Mouse (Mus musculus): ENCODE measurements around the gene Farp1.
"Not testable (repeated sequence)": the region's sequence is repeated elsewhere in the genome, so short reads cannot be mapped to it uniquely, and the experiment has no call there.

Farp1 gene

DNA sequence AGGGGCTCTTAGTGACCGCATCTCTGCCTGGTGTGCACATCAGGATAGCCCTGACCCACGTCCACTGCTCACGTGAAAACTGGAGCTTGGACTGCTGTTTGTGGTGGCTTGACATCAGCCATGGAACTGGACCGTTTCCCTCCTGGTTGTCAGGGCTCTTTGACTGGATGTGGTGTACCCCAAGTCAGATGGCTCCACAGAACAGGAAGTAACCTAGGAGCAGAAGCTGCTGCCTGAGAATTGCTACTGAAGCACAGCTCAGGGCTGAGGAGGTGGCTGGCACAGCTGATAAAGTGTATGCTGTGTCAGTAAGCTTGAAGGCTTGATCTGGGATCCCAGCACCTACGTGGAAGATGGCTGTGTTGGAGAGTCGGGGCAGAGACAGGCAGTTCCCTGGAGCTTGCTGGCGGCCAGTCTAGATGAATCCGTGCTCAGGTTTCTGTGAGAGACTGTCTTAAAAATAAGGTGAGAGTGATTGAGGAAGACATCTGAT is 151.4 kb downstream of the Farp1 start:
- ChIA-PET CTCF (interaction anchor here in 1 of 4 experiments (0.6 kb wide), 1 partner anchor 56 kb away, joined by 3 read pairs; no protein-coding TSS in a partner anchor), POLR2A (no interaction called here)

GRCm38 (mm10) chr14:121189840-121190239 is 154.8 kb downstream of the Farp1 start:
- POLR2A ChIA-PET = not testable (repeated sequence)
- CTCF ChIA-PET = interaction anchor here in 2 of 4 experiments (0.6 to 1.2 kb wide), 2 partner anchors 46 to 241 kb away, joined by 3 read pairs; no protein-coding TSS in a partner anchor

GRCm38 (mm10) chr14:121190386-121190785 is 155.4 kb downstream of the Farp1 start:
- CTCF ChIA-PET = no interaction called here
- POLR2A ChIA-PET = no interaction called here

DNA sequence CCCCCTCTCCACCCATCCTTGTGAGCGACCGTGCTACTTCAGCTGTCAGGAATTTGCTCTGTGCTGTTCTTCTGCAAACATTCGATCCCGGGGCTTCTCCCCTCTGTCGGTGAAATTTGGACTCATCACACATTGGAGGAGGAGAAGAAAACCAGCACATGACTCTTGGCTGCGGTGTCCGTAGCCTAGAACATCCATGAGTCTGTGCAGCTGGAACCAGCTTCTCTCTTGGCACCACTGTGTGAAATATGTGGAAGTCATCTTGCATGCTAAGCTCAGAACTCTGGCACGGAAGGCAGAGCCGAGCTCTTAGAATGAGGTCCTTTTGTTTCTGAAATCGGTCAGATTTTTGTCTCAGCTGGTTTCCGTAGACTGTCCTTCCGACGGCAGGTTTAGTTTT is 156.7 kb downstream of the Farp1 start:
- ChIA-PET CTCF (interaction anchor here in 3 of 4 experiments (0.7 to 1.3 kb wide), 3 partner anchors 29 to 221 kb away, joined by 3 to 4 read pairs (median 3); no protein-coding TSS in a partner anchor), POLR2A (interaction anchor here in 1 of 4 experiments (0.6 kb wide), 1 partner anchor 61 kb away, joined by 3 read pairs; no protein-coding TSS in a partner anchor)

- POLR2A ChIA-PET = interaction anchor here in 1 of 4 experiments (0.8 kb wide), 1 partner anchor 26 kb away, joined by 3 read pairs; no protein-coding TSS in a partner anchor
- CTCF ChIA-PET = interaction anchor here in 2 of 4 experiments (0.7 to 1.3 kb wide), 2 partner anchors 29 to 222 kb away, joined by 3 to 4 read pairs; no protein-coding TSS in a partner anchor
Measured at GRCm38 (mm10) chr14:121192394-121192793, 157.4 kb downstream of the Farp1 start.

- ChIA-PET CTCF (no interaction called here), POLR2A (interaction anchor here in 1 of 4 experiments (0.7 kb wide), 1 partner anchor 313 kb away, joined by 3 read pairs; no protein-coding TSS in a partner anchor)
Measured at GRCm38 (mm10) chr14:121193981-121194380, 159.0 kb downstream of the Farp1 start.

GRCm38 (mm10) chr14:121198915-121199572 is 164.0 kb downstream of the Farp1 start:
- POLR2A ChIA-PET = interaction anchor here in 1 of 4 experiments (1.5 kb wide), 1 partner anchor 10 kb away, joined by 4 read pairs; no protein-coding TSS in a partner anchor
- CTCF ChIA-PET = interaction anchor here in 1 of 4 experiments (1.4 kb wide), 1 partner anchor 20 kb away, joined by 4 read pairs; no protein-coding TSS in a partner anchor

GRCm38 (mm10) chr14:121199789-121200188 is 164.8 kb downstream of the Farp1 start:
- ChIA-PET CTCF (interaction anchor here in 1 of 4 experiments (1.4 kb wide), 1 partner anchor 20 kb away, joined by 4 read pairs; no protein-coding TSS in a partner anchor), POLR2A (interaction anchor here in 1 of 4 experiments (1.5 kb wide), 1 partner anchor 9 kb away, joined by 4 read pairs; no protein-coding TSS in a partner anchor)

DNA sequence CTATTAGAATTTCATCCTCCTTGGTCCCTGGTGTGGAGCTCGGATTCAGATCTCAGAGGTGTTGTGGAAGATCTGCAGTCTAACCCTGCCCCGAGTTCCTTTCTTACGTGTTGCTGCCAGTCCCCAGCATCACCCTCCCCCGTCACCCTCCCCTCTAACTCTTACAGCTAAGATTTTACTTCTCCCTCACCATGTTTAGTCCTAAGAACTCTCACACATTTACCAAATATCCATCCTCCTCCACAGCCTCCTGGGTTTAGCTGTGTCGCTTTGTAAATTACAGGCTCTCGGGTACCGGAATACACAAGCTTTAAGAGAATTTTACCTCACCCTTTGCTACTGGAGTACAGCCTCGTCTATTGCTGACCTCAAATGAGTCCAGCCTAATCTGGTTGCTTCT is 165.4 kb downstream of the Farp1 start:
- ChIA-PET CTCF (interaction anchor here in 1 of 4 experiments (1.4 kb wide), 1 partner anchor 19 kb away, joined by 4 read pairs; no protein-coding TSS in a partner anchor), POLR2A (no interaction called here)

- ChIA-PET POLR2A (interaction anchor here in 1 of 4 experiments (0.6 kb wide), 1 partner anchor 29 kb away, joined by 3 read pairs; no protein-coding TSS in a partner anchor), CTCF (interaction anchor here in 1 of 4 experiments (0.9 to 1.4 kb wide), 2 partner anchors 14 to 58 kb away, joined by 3 read pairs; no protein-coding TSS in a partner anchor)
Measured at GRCm38 (mm10) chr14:121201178-121201577, 166.2 kb downstream of the Farp1 start.

- ChIA-PET CTCF (no interaction called here), POLR2A (interaction anchor here in 1 of 4 experiments (0.6 kb wide), 1 partner anchor 319 kb away, joined by 4 read pairs; no protein-coding TSS in a partner anchor)
Measured at GRCm38 (mm10) chr14:121205459-121205858, 170.5 kb downstream of the Farp1 start.

- ChIA-PET POLR2A (interaction anchor here in 2 of 4 experiments (1.4 to 2.4 kb wide), 3 partner anchors 11 to 146 kb away, joined by 3 to 7 read pairs (median 3); no protein-coding TSS in a partner anchor), CTCF (interaction anchor here in 1 of 4 experiments (1.2 kb wide), 1 partner anchor 12 kb away, joined by 5 read pairs; no protein-coding TSS in a partner anchor)
Measured at GRCm38 (mm10) chr14:121207441-121208158, 172.6 kb downstream of the Farp1 start.

DNA sequence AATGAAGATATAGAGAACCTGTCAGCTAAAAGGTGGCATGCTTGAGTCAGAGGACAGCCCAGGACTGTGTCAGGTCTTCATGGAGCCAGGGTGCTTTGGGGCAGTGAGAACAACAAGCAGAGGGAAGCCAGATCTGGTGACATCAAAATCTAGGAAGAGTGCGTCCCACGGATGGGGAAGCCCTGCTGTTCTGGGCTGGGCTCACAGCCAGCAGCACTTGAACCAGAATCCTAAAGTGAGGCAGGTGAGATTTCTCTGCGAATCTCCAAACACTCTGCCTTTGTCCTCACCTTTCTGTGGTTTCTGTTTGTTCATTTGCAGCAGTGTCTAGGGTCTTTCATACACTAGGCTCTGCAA is 173.1 kb downstream of the Farp1 start:
- ChIA-PET CTCF (interaction anchor here in 2 of 4 experiments (0.6 to 1.2 kb wide), 2 partner anchors 11 to 22 kb away, joined by 4 to 5 read pairs; no protein-coding TSS in a partner anchor), POLR2A (interaction anchor here in 2 of 4 experiments (0.9 to 2.4 kb wide), 4 partner anchors 11 to 146 kb away, joined by 3 to 7 read pairs (median 3); no protein-coding TSS in a partner anchor)

DNA sequence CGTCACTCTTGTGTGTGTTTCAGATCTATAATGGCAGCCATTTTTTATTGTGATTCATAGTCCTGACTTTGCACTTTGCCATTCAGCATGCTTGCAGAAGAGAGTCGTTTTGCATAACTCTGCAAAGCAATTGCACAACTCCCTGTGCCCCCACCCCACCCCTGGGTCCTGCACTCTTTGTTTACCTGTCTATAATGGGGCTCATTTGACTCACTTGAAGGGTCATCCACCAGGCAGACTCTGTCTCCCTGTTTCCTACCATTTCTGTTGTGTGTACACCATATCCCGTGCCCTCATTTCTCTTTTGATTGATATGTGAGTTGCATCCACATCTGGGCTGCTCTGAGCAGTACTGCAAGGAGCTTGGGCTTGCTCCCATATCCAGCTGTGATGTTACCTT is 175.3 kb downstream of the Farp1 start:
- ChIA-PET POLR2A (no interaction called here), CTCF (no interaction called here)

GRCm38 (mm10) chr14:121213650-121214049 is 178.7 kb downstream of the Farp1 start:
- CTCF ChIA-PET = interaction anchor here in 2 of 4 experiments (0.6 to 1.4 kb wide), 2 partner anchors 12 to 173 kb away, joined by 3 to 4 read pairs; no protein-coding TSS in a partner anchor
- POLR2A ChIA-PET = interaction anchor here in 1 of 4 experiments (1.0 kb wide), 1 partner anchor 275 kb away, joined by 3 read pairs; no protein-coding TSS in a partner anchor

DNA sequence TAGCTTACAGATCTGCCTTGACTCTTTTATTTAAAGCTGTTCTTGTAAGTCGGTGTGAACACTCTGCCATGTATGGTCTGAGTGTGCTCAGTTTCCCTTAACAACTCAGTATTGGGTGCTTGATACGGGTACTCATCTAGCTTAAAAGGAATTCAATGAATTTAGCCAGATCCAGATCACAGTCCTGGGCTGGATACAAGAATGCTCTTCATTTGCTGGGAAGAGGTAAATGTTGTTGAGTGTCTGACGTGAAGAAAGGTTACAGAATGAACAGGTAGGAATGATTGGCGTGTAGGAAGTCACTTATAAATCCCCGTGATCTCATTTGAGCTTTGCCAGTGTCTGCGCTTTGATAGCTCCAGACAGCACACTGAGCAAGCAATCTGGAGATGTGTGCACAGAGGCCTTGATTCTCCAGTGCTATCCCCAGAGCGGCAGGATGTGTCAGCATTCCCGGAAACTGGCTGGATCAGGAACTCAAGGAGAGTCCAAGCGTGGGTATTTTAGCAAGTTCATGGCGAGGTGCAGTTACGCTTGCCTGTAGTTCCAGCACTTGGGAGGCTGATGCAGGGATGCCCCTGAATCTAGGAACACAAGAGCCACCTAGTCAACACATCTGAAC is 179.7 kb downstream of the Farp1 start:
- ChIA-PET CTCF (interaction anchor here in 3 of 4 experiments (0.6 to 1.4 kb wide), 4 partner anchors 11 to 110 kb away, joined by 3 to 5 read pairs (median 3); no protein-coding TSS in a partner anchor), POLR2A (interaction anchor here in 2 of 4 experiments (0.6 to 1.0 kb wide), 2 partner anchors 276 to 384 kb away, joined by 3 to 4 read pairs; no protein-coding TSS in a partner anchor)

DNA sequence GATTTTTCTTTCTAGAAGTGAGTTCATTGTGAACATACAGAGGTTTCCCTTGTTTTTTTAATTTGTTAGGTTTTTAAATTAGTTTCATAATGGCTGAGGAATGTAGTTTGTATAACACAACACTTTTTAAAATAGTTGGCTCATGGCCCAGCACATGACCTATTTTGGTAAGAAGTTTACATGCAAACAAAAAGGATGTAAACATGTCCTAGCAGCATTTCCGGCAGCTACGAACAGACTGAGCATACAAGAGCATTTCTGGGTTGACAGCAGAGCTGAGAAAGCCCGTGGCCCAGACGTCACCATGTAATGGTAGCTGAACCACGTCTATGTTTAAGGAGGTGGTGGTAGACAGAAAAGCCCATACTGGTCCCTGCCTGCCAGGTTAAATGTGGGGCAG is 180.8 kb downstream of the Farp1 start:
- CTCF ChIA-PET = interaction anchor here in 1 of 4 experiments (1.0 kb wide), 1 partner anchor 210 kb away, joined by 4 read pairs; no protein-coding TSS in a partner anchor
- POLR2A ChIA-PET = interaction anchor here in 1 of 4 experiments (1.1 to 1.3 kb wide), 2 partner anchors 30 to 155 kb away, joined by 3 to 5 read pairs; no protein-coding TSS in a partner anchor

GRCm38 (mm10) chr14:121216672-121217071 is 181.7 kb downstream of the Farp1 start:
- CTCF ChIA-PET = interaction anchor here in 2 of 4 experiments (0.6 to 1.0 kb wide), 4 partner anchors 9 to 1106 kb away, joined by 3 to 5 read pairs (median 4); no protein-coding TSS in a partner anchor

More at GRCm38 (mm10) chr14:121216672-121217071, 181.7 kb downstream of the Farp1 start:
- POLR2A ChIA-PET = interaction anchor here in 1 of 4 experiments (1.1 to 1.3 kb wide), 2 partner anchors 29 to 156 kb away, joined by 3 to 5 read pairs; no protein-coding TSS in a partner anchor

All from embryonic stem cell, embryonic (primary cell).